Mouse (Mus musculus) right cerebral cortex, postnatal 10 days (tissue): Measurements from ENCODE around the gene Rex1bd.
"Not testable (repeated sequence)": the region's sequence is repeated elsewhere in the genome, so short reads cannot be mapped to it uniquely, and the experiment has no call there.

Source experiments
- DNase-seq, 2 experiments: peaks; one replicate each; pipeline ENCODE4 v3.0.0; 2021; ENCODE audit warnings: low spot score in 2 of 2

Rex1bd gene

DNA sequence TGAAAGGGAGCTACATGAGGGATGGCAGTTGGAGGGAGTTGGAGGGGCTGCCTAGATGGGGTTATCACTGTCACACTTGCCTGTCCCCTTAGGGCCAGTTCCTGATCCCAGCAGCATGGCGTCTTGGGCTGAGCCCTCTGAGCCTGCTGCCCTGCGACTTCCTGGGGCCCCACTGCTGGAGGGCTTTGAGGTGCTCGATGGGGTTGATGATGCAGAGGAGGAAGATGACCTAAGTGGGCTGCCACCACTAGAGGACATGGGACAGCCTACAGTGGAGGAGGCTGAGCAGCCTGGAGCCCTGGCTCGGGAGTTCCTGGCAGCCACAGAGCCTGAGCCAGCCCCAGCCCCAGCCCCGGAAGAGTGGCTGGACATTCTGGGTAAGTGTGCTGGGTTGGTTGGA is 22.7 kb upstream of the Rex1bd start:
- no peak for DNase-seq

DNA sequence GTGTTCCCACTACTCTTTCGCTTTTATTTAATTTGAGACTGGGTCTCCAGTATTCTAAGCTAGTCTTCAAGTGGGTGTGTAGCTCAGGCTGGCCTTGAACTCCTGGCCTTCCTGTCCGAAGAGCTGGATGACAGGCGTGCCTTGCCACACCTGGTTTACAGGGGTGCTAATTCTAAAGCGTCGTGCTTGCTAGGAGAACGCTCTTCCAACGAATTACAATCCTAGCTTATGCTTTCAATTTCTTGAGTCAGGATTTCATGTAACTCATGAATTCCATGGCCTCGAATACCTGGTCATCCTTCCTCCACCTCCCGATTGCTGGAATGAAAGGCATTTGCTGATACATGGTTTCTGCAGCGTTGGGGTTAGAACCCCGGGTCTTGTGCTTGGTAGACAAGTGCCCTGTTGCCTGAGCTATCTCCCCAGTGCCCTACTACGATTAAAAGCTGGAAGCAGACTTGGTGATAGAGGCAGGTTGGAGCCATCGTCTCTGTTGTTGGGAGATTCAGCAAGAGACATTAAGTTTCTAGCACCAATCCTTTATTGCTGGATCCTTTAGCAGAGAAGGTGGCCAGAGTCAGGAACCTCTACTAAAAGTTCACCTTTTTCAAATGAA is 21.7 kb upstream of the Rex1bd start:
- no peak for DNase-seq

DNA sequence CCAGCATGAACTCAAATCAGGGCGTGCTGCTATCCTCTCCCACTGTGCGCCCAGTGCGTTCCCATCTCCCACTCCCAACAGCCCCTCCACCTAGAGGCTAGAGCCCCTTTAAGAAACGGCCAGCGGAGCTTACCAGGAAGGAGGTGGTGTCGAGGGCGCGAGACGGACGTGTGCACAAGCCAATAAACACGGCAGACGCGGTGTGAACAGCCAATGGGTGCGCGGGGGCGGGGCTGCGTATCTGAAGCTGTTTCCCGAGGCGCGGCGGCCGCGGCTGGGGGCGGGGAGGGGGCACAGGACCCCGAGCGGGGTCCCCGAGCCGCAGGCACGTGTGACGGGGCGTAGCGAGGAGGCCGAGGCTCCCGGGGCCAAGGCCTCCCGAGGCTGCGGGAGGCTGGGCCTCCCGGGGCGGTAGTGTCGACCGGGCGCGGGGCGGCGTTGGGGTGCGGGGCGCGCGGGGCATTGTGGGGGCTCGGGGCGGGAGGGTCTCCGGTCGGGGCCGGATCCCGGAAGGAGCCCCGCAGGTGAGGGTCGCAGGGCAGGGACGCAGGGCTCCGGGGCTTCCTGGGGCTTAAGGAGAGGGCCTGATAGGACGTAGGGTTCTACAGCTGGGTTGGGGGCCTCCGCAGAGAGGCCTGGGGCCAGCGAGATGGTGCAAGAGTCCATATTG is 21.1 kb upstream of the Rex1bd start, which contains the start of the genes Fkbp8 and Kxd1:
Gene Fkbp8, plus strand, starts transcription at position 213 of the 670 bp plus-strand sequence.
Gene Kxd1, minus strand, starts transcription at position 445 of the 670 bp plus-strand sequence.
- DNase-seq, result peak; percentile 99

DNA sequence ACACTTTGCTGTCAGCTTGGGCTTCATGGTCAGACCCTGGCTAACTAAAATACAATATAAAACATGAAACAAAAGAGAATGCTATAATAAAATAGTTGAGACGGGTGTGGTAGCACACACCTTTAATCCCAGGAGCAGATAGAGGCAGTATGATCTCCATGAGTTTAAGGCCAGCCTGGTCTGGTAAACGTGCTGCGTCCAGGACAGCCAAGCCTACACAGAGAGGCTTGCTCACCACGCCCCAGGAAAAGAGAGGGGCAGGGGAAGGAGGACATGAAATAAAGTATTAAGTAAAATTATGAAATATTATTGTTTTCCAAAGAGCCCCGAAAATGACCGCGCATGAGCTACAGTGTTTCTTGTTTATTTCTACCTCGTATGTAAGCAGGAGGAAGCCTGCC is 20.6 kb upstream of the Rex1bd start:
- no peak for DNase-seq

DNA sequence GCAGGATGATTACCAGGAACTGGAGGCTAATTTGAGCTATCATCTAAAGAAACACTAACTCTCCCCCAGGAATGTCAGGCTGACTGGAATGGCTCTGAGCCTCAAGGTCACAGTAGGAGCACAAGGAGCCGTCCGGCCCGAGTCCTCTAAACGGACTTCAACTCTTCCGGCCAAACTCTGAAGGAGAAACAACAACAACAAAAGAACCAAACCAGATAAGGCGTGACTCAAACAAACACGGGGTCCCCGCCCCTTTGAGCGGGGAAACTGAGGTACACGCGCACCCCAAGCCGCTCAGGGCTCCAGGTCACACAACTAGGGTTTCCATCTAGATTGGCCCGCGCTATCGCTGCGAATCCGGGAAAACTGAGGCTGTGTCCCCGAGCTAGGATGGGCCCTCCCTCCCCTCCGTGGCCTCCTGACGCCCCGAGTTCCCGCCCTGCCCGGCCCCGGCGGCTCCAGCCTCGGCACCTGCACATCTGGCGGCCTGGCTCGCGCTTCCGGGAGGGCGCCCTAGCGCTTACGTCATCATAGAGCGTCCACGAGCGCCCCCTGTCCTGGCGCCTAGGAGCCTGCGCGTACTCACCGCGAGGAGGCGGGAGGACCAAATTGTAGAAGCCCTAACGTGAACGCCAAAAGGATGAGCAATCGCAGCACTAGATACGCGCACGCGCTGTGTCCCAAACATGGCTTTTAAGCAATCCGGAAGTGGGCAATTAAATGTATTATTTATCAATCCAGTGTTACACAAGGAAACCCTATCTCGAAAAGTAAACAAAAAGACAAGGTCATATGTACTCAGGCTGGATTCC is 16.2 kb upstream of the Rex1bd start:
- peak; percentile 97 to 98 for DNase-seq

DNA sequence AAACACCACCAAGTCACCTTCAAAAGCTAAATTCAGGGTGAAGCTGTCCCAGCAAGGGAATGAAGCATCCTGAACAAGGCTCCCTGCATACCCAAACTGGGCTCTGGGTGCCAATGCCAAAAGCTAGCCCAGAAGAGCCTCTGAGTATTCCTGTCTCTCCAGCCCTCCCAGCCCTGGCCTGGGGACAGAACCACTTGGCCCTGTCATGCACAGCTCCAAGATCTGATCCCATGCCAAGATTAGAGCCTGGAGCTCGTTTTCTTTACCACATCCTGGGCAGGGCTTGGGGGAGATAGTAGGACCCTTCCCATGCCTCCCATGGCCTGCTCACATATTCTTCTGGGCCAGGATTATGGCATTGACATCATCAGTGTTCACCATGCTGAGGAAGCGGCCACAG is 13.1 kb upstream of the Rex1bd start:
- no peak for DNase-seq

DNA sequence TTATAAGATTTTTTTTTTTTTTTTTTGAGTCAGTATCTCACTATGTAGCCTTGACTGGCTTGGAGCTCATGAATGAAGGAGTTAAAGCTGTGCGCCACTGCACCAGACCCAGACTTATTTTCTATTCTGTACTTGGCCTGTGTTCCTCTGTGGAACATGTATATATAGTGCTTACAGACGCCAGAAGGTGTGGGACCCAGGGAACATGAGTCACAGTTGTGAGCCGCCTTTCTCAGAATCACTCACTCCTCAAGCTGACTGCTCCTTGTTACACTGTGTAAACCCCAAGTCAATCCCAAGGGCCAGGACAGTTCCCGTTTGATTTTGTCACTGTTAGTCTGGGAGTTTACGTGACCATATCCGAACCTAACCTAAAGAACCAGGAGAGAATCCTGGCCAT is 12.5 kb upstream of the Rex1bd start:
- no peak for DNase-seq

DNA sequence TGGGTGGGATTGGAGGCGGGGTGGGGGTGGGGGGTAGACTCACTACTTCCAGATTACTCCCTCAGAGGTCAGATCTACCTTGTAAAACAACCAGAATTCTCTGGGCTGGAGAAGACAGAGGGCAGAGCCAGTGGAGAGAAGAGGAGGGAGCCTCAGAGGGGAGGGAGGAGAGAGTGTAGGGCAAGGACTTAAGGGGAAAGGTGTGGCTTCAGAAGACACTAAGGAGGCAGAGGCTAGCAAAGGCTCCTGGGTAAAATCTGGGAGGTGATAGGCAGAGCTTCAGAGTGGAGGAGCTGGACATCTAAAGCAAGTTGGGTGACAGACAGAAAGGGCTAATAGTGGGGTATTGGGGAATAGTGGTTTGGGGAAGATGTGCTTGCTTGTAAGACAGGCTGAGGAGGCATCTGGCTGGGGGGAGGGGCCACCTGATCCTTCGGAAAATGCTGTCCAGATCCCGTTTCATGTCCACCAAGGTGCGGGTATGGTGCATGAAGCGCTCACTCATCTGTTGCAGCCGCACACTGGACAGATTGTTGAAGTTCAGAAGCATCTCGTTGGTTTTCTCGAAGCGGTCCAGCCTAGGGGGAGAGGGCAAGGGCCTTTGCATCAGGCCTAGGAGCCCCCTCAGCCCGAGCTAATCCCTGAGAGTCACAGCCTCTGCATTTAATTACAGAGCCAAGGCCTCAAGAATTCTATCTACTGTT is 11.5 kb upstream of the Rex1bd start:
- no peak for DNase-seq

DNA sequence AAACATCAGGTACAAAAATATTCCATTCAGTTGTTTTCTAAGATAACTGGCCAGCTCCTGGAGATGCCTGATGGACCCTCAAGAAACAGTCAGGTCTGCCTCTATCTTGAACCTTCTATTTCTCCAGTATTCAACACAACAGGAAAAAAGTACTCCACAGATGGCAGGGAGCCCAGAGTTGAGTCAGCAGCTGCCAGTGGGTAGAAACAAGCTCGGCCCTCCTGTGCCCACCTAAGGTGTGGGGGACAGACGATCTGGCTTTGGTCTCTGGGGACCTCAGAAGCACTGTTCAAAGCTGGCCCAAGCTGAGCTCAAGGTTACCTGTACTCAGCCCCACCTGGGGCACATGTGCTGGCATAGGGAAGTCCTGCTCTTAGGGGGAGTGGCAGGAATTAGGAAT is 6.9 kb upstream of the Rex1bd start:
- DNase-seq, result peak in 1 of 2 experiments; percentile 61

DNA sequence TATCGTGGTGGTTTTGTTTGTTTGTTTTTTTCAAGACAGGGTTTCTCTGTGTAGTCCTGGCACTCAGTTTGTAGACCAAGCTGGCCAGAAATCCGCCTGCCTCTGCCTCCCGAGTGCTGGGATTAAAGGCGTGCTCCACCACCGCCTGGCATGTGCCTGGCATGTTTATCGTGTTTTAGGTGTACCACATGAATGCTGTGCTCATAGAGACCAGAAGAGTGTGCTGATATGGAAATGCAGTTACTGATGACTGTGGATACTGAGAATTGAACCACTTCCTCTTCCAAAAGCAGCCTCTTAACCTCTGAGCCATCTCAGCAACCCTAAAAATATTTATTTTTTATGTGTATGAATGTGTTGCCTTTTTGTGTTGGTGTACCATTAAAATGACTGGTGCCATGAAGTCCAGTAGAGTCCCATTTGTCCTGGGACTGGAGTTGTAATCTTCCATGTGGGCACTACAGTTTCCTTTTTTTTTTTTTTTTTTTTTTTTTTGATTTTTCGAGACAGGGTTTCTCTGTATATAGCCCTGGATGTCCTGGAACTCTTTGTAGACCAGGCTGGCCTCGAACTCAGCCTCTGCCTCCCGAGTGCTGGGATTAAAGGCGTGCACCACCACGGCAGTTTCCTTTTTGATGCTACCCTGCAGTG is 5.8 kb upstream of the Rex1bd start:
- DNase-seq, result no peak

DNA sequence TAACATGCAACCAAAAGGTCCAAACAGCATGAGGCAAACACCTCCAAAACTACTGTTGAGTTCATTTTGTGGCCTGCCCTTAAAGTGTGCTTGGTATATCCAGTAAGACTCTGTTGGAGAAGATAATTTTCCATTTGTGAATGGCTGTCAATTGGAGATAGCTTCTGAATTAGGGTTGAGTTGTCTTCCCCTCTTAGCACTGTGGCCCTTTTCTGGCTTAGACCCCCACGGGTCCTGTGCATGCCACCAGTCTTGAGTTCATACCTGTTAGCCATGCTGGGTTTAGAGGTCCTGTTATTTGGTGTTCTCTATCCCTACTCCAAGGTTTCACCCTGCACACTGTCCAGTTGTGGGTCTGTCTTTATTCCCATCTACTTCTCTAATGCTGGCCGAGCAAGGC is 5.2 kb upstream of the Rex1bd start:
- DNase-seq, result no peak

DNA sequence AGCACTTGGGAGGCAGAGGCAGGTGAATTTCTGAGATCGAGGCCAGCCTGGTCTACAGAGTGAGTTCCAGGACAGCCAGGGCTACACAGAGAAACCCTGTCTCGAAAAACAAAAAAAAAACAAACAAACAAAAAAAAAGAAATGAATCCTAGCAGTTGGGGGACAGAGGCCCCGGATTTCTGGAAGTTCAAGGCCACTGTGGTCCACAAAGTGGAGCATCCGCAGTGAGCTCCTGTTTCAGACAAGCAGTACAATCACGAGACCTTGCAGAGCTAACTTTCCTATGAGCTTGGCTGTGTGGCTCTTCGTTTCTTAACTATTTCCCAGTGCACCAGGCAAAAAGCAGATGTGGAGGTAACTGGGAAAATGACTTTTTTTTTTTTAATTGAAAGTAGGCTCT is 4.6 kb upstream of the Rex1bd start:
- DNase-seq, result not testable (repeated sequence)

DNA sequence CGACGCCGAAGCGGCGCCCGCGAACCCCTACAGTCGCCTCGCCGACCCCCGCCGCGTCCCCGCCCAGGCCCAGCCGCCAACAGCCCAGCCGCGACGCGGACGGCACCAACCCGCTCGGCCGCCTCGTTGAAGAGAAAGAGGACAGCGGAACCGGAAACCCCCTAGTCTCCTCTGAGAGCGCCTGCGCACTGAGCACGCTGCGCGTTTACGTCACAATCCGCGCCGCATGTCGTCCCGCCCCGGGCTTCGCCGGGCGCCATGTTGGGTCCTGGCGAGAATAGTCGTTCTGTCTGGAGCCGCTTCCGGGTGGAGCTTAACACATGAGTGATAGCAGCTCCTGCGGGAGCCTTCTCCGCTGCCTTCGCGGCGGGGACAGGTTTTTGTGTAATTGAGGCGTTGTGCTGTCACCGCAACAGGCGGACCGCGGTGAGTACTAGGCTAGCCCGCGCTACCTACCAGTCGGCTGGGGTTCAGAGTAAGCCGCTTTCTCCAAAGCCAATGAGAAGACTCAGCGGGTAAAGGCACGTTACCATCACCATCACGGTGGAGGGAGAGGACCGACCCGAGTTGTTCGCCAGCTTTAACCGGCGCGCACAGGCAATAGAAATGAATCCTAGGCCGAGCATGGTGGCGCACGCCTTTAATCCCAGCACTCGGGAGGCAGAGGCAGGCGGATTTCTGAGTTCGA is 3.8 kb upstream of the Rex1bd start, which contains the start of gene Uba52:
Gene Uba52, minus strand, starts transcription at position 574 of the 688 bp plus-strand sequence.
- DNase-seq, result peak; percentile 98 to 99

DNA sequence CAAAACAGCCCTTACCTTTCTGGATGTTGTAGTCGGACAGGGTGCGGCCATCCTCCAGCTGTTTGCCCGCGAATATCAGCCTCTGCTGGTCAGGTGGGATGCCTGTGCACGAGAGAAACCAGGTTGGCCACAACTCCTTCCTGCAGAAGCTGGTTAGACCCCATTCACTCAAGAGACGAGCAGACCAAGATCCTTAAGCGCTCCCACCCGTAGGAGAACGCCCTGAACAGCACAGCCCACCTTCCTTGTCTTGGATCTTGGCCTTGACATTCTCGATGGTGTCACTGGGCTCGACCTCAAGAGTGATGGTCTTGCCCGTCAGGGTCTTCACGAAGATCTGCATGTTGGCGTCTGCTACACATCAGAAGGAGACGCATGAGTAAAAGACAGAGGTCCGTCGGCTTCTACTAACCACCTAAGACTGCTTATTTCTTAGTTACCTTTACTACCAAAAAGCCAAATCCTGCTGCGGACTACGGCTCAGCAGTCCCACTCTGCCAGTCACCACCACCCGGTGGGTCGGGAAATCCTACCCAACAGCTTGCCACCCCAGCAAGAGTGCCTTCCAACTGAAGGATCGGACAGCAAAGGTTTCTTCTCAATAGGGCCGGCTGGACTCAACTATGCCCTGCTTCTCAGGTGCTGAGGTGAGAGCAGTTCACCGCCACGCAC is 2.9 kb upstream of the Rex1bd start:
- DNase-seq, result peak in 1 of 2 experiments; percentile 33

DNA sequence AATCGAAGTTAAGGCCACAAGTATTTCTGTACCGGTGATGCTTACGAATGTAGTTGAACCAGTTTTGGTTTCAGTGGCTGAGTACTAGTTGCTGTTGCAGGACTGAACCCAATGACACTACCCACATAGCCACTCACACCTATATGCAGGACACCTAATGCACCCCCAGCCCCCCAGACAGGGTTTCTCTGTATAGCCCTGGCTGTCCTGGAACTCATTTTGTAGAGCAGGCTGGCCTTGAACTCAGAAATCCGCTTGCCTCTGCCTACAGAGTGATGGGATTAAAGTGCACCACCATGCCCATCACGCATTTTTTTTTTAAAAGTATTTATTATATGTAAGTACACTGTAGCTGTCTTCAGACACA is 458 bp upstream of the Rex1bd start:
- DNase-seq, result no peak

DNA sequence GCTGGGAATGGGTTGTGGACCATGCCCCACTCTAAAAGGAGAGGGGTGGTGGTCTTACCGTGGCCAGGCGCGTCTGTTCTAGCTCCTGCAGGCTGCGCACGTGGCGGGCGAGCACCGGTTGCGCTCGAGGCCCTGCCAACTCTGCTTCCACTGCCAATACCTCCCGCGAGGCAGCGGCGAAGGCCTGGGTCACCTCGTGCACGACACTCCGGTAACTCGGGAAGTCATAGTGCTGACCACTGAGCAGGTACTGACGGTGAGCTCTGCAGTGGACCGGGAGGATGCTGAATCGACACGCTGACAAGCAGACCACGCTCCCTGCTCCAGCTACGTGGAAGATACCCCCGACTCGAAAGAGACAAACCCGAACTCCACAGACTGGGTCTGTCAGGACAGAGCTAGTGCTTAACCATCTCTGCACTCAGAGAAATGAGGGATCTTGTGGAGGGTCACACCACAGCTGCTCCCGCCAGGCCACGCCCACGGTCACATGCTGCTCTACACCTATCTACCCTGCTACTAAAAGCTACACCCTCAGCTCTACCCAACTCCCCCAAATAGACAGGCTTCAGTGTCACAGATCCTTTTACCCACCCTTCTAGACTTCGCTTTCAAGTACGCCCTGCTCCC is 739 bp downstream of the Rex1bd start:
- peak; percentile 55 for DNase-seq

DNA sequence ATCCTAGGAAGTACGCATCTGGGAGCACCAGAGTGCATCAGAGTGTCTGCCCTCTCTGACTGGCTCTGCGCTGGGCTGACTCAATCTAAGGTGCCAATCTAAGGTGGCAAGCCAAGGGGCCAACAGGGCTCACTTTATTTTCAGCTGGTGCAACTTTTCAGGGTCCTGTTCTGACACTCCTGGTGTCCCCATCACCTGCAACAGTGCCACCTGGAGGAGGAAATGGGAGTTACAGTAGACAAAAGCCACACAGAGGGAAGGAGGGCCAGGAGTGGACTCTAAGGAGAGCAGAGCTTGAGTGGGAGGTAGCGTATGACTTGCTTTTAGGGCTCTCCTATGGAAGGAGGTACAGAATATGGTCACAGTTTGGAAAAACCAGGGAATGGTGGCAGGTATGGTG is 1.7 kb downstream of the Rex1bd start:
- DNase-seq, result peak; percentile 84 to 87

DNA sequence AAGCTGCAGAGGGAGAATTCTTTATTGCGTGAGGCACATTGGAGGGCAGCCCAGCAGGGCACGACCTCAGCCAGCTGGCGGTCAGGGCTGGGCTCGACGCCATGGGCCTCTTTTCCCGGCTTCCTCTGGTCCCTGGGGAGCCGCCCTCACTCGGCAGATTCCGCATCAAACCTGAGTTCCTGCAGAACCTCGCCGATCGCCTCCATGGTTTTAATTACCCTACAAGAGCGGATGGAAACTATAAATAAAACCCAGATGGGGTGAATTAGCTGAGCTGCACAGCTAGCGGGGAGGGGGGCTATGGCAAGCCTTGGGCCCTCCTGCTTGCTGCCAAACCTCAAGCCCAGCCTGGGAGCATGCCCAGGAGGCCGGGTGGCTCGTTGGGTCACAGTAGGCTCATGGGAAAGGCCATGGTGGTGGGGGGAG is 2.2 kb downstream of the Rex1bd start:
- peak; percentile 78 for DNase-seq

DNA sequence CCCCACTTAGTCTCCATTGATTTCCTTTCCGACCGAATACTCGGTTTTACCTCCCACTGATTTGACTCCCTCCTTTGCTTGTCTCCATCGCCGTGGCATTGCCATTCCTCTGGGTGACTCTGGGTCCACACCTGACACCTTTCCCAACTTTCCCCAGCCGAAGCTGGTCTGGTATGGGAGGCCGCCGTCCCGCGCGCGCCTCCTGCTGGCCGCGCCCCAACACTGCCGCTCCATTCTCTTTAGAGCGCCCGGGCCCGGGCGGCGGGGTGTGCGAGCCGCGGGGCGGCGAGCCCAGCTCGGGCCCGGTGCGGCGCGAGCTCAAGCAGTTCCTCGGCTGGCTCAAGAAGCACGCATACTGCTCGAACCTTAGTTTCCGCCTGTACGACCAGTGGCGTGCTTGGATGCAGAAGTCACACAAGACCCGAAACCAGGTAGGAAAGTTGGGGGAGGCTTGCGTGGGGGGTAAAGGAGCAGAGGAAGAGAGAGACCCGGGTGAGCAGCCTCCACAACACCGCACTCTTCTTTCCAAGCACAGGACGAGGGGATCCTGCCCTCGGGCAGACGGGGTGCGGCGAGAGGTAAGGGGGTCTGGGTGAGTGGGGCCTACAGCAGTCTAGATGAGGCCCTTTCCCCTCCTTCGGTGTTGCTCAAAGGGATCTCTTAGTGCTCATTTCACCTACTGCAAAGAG is 3.3 kb downstream of the Rex1bd start:
- DNase-seq, result peak; percentile 59 to 69
